Mouse (Mus musculus): Measurements from ENCODE around the gene Btla. TPM values are rescaled to one million over a fixed set of nuclear protein-coding genes. Genes with fewer than 3 reads are reported as not detected.
A peak's percentile ranks its signal among the peaks of the same experiment; 100 is the strongest.

Gene Btla
- 0.28 and 0.71 TPM in 2 replicates for polyA plus RNA-seq (2016; fragmentation: Nextera tagmentation; extraction: Ambion mirVana)

GRCm38 (mm10) chr16:45223648-45224388 lies at the start of gene Btla:
Btla (plus strand) TSS chr16:45224315.
- Histone ChIP-seq H3K4me3 (no peak within 1 kb of the TSS), H3K27ac (replicated peaks) (no peak within 1 kb of the TSS), H3K4me1 (peaks cover 4% of the 10 kb centered on the region; the same call in 1 of the 2 replicates), H3K4me2 (replicated peaks) (no peak within 1 kb of the TSS), H3K9me3 (no peaks in the 10 kb centered on the region), H3K9ac (replicated peaks) (no peak within 1 kb of the TSS), H3K27me3 (no peaks in the 10 kb centered on the region), H3K36me3 (no peaks in the 10 kb centered on the region)
- 37% methylated on average over 10 of the region's 10 CpGs for WGBS
- ATAC-seq (ENCODE audit: low FRiP score, low read depth): no peak

- Histone ChIP-seq H3K4me1 (no peaks in the 10 kb centered on the region), H3K4me3 (no peak overlapping the region), H3K4me2 (replicated peaks) (no peak overlapping the region), H3K27ac (replicated peaks) (no peak overlapping the region), H3K9me3 (no peaks in the 10 kb centered on the region), H3K9ac (replicated peaks) (no peak overlapping the region), H3K36me3 (peaks cover 6% of the 10 kb centered on the region), H3K27me3 (no peaks in the 10 kb centered on the region)
- WGBS: 84% methylated on average over 2 of the region's 2 CpGs
- ATAC-seq (ENCODE audit: low FRiP score, low read depth): no peak
Measured at GRCm38 (mm10) chr16:45178552-45178951, 45.6 kb upstream of the Btla start.

- H3K9me3 ChIP-seq: no peaks in the 10 kb centered on the region
- 88% methylated on average over 5 of the region's 5 CpGs for WGBS
Measured at GRCm38 (mm10) chr16:45181824-45182223, 42.3 kb upstream of the Btla start.

GRCm38 (mm10) chr16:45192613-45193012 lies 31.5 kb upstream of the Btla start:
- no peaks in the 10 kb centered on the region for H3K27me3 ChIP-seq
- H3K27ac ChIP-seq (replicated peaks): no peak overlapping the region
- H3K4me2 ChIP-seq (replicated peaks): no peak overlapping the region
- H3K36me3 ChIP-seq: peaks cover 8% of the 10 kb centered on the region; the same call in 1 of the 2 replicates
- ATAC-seq (ENCODE audit: low FRiP score, low read depth): peak; percentile 68
- no peaks in the 10 kb centered on the region for H3K9me3 ChIP-seq
- H3K4me3 ChIP-seq: no peak overlapping the region
- no peaks in the 10 kb centered on the region for H3K4me1 ChIP-seq
- H3K9ac ChIP-seq (replicated peaks): no peak overlapping the region
- 14% methylated on average over 1 of the region's 1 CpGs for WGBS

More at GRCm38 (mm10) chr16:45181824-45182223, 42.3 kb upstream of the Btla start:
- H3K4me3 ChIP-seq: no peak overlapping the region
- peaks cover 20% of the 10 kb centered on the region; the same call in 1 of the 2 replicates for H3K36me3 ChIP-seq
- no peak overlapping the region for H3K9ac ChIP-seq (replicated peaks)
- no peaks in the 10 kb centered on the region for H3K27me3 ChIP-seq
- H3K4me1 ChIP-seq: no peaks in the 10 kb centered on the region
- ATAC-seq (ENCODE audit: low FRiP score, low read depth): no peak
- no peak overlapping the region for H3K27ac ChIP-seq (replicated peaks)
- no peak overlapping the region for H3K4me2 ChIP-seq (replicated peaks)

GRCm38 (mm10) chr16:45196816-45197215 lies 27.3 kb upstream of the Btla start:
- H3K27me3 ChIP-seq: no peaks in the 10 kb centered on the region
- H3K9ac ChIP-seq (replicated peaks): no peak overlapping the region
- no peaks in the 10 kb centered on the region for H3K9me3 ChIP-seq
- H3K4me1 ChIP-seq: no peaks in the 10 kb centered on the region
- no peak overlapping the region for H3K4me2 ChIP-seq (replicated peaks)
- H3K36me3 ChIP-seq: no peaks in the 10 kb centered on the region
- ATAC-seq (ENCODE audit: low FRiP score, low read depth): peak; percentile 85
- H3K27ac ChIP-seq (replicated peaks): no peak overlapping the region
- H3K4me3 ChIP-seq: no peak overlapping the region
- 30% methylated on average over 6 of the region's 6 CpGs for WGBS

GRCm38 (mm10) chr16:45201395-45201794 lies 22.7 kb upstream of the Btla start:
- Histone ChIP-seq H3K9me3 (no peaks in the 10 kb centered on the region), H3K4me2 (replicated peaks) (no peak overlapping the region), H3K4me1 (no peaks in the 10 kb centered on the region), H3K27ac (replicated peaks) (no peak overlapping the region), H3K27me3 (no peaks in the 10 kb centered on the region), H3K9ac (replicated peaks) (no peak overlapping the region), H3K4me3 (no peak overlapping the region), H3K36me3 (no peaks in the 10 kb centered on the region)
- no peak for ATAC-seq (ENCODE audit: low FRiP score, low read depth)
- WGBS: 94% methylated on average over 2 of the region's 2 CpGs

GRCm38 (mm10) chr16:45204438-45204837 lies 19.7 kb upstream of the Btla start:
- Histone ChIP-seq H3K36me3 (no peaks in the 10 kb centered on the region), H3K4me3 (no peak overlapping the region), H3K4me2 (replicated peaks) (no peak overlapping the region), H3K4me1 (no peaks in the 10 kb centered on the region), H3K27ac (replicated peaks) (no peak overlapping the region), H3K27me3 (no peaks in the 10 kb centered on the region), H3K9ac (replicated peaks) (no peak overlapping the region), H3K9me3 (no peaks in the 10 kb centered on the region)
- no peak for ATAC-seq (ENCODE audit: low FRiP score, low read depth)
- WGBS: 92% methylated on average over 4 of the region's 4 CpGs

GRCm38 (mm10) chr16:45204859-45205670 lies 19.1 kb upstream of the Btla start:
- no peak for ATAC-seq (ENCODE audit: low FRiP score, low read depth)
- WGBS: 80% methylated on average over 12 of the region's 12 CpGs

GRCm38 (mm10) chr16:45222016-45222415 lies 2.1 kb upstream of the Btla start:
- Histone ChIP-seq H3K27me3 (no peaks in the 10 kb centered on the region), H3K9me3 (no peaks in the 10 kb centered on the region), H3K27ac (replicated peaks) (no peak overlapping the region), H3K4me3 (no peak overlapping the region), H3K4me2 (replicated peaks) (no peak overlapping the region), H3K9ac (replicated peaks) (no peak overlapping the region), H3K36me3 (no peaks in the 10 kb centered on the region), H3K4me1 (peaks cover 8% of the 10 kb centered on the region; the same call in 1 of the 2 replicates)
- no peak for ATAC-seq (ENCODE audit: low FRiP score, low read depth)
- WGBS: 61% methylated on average over 2 of the region's 2 CpGs

More at GRCm38 (mm10) chr16:45204859-45205670, 19.1 kb upstream of the Btla start:
- no peaks in the 10 kb centered on the region for H3K27me3 ChIP-seq
- H3K9ac ChIP-seq (replicated peaks): no peak overlapping the region
- H3K4me2 ChIP-seq (replicated peaks): no peak overlapping the region
- H3K9me3 ChIP-seq: no peaks in the 10 kb centered on the region
- no peak overlapping the region for H3K27ac ChIP-seq (replicated peaks)
- no peaks in the 10 kb centered on the region for H3K4me1 ChIP-seq
- H3K4me3 ChIP-seq: no peak overlapping the region
- no peaks in the 10 kb centered on the region for H3K36me3 ChIP-seq

GRCm38 (mm10) chr16:45222771-45223170 lies 1.3 kb upstream of the Btla start:
- Histone ChIP-seq H3K9me3 (no peaks in the 10 kb centered on the region), H3K9ac (replicated peaks) (no peak overlapping the region), H3K27me3 (no peaks in the 10 kb centered on the region), H3K4me1 (peaks cover 4% of the 10 kb centered on the region; the same call in 1 of the 2 replicates), H3K27ac (replicated peaks) (no peak overlapping the region), H3K36me3 (no peaks in the 10 kb centered on the region), H3K4me2 (replicated peaks) (no peak overlapping the region), H3K4me3 (no peak overlapping the region)
- WGBS: 90% methylated on average over 3 of the region's 3 CpGs
- no peak for ATAC-seq (ENCODE audit: low FRiP score, low read depth)

GRCm38 (mm10) chr16:45224431-45225008 lies 405 bp downstream of the Btla start:
- Histone ChIP-seq H3K9me3 (no peaks in the 10 kb centered on the region), H3K36me3 (no peaks in the 10 kb centered on the region), H3K4me2 (replicated peaks) (no peak overlapping the region), H3K4me3 (no peak overlapping the region), H3K27me3 (no peaks in the 10 kb centered on the region), H3K4me1 (peaks cover 4% of the 10 kb centered on the region; the same call in 1 of the 2 replicates), H3K27ac (replicated peaks) (no peak overlapping the region), H3K9ac (replicated peaks) (no peak overlapping the region)
- no peak for ATAC-seq (ENCODE audit: low FRiP score, low read depth)
- 64% methylated on average over 4 of the region's 4 CpGs for WGBS

GRCm38 (mm10) chr16:45227002-45227401 lies 2.9 kb downstream of the Btla start:
- Histone ChIP-seq H3K9me3 (no peaks in the 10 kb centered on the region), H3K27me3 (no peaks in the 10 kb centered on the region), H3K4me1 (peaks cover 4% of the 10 kb centered on the region; the same call in 1 of the 2 replicates), H3K4me3 (no peak overlapping the region), H3K36me3 (no peaks in the 10 kb centered on the region), H3K4me2 (replicated peaks) (no peak overlapping the region), H3K27ac (replicated peaks) (no peak overlapping the region), H3K9ac (replicated peaks) (no peak overlapping the region)
- 89% methylated on average over 1 of the region's 1 CpGs for WGBS
- ATAC-seq (ENCODE audit: low FRiP score, low read depth): no peak
